Mouse (Mus musculus): ENCODE measurements around the gene Kif21a. TPM values are rescaled to one million over a fixed set of nuclear protein-coding genes. Genes with fewer than 3 reads are reported as not detected.

The Kif21a gene
- polyA plus RNA-seq, 1 experiment from 2014 or later: 26.7 TPM

Other genes starting within 250 kb of the Kif21a start
- 16.0 and 16.3 TPM in 2 replicates for gene Abcd2, start 141.9 kb upstream of the Kif21a start, polyA plus RNA-seq (2016; fragmentation: Nextera tagmentation; extraction: Ambion mirVana)
- gene CN725425, start 149.5 kb upstream of the Kif21a start, polyA plus RNA-seq (2016; fragmentation: Nextera tagmentation; extraction: Ambion mirVana): not detected in 2 replicates

All from forebrain, embryonic 10.5 days (tissue).